Mouse (Mus musculus): ENCODE data around the gene Wbp1.

Wbp1 gene

DNA sequence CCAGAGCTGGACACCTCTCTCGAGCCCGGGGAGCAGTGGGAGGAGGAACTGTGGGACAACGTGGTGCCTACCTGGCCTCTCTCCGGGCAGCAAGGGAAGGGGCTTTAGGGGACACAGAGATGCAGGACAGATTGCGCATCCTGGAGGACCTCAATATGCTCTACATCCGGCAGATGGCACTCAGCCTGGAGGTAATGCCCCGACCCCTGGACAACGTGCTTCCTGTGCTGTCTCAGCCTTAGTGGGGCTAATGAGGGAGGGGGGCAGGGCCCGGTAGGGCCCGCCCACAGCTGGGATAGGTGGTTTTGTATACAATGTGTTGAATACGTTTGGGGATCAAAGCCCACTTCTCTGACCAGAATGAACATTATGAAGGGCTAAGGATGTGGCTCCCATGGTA is 16.7 kb upstream of the Wbp1 start:
- peak in 1 of 2 experiments; percentile 41 for DNase-seq

DNA sequence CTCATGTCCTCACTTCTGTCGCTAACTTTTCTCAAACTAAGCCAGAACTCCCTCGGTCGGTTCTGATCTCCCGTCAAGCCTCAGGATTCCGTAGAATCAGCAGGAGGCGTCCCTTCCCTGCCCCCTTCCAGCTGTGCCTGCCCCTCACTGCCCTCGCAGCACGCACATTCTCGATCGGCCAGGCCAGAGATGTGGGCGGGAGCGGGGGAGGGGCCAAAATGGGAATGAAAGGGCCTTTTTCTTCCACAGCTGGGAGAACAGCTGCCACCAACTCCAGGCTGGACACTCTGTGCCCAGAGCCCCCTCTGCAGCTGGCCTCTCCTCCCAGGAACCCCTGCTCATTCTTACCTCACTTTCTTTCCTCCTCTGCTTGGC is 16.2 kb upstream of the Wbp1 start:
- DNase-seq = peak in 1 of 2 experiments; percentile 35

DNA sequence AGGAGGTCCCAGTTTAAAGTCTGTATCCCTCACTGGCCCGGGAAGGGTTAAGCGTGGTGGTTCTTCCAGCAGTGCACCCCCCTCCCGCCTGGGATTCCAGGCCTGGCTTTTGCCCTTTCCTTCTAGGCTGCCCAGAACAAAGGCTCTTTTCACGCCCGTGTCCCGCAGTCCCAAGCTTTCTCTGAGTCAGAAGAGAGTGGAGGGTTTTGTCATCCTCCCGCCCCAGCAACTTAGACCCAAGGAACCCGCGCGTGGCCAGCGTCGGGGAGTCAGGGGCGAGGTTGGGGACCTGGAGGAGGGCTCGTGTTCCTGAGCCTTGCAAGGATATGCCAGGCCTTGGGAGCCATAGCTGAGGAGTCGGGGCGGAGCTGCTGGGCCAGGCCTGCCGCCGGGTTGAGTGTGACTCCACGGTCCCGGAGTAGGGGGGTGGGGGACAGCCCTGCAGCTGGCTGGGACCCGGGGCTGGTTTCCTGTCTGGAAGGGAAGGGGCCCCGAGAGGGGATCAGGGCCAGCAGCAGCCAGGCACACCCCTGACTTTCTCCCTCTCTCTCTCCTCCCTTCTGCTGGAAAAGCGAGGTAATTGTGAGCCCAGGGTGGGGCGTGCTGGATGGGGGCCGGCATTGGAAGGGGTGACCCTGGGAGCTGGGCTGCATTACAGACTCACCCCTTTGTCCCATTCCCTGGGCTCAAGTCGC is 15.7 kb upstream of the Wbp1 start:
- DNase-seq = peak; percentile 49 to 74

DNA sequence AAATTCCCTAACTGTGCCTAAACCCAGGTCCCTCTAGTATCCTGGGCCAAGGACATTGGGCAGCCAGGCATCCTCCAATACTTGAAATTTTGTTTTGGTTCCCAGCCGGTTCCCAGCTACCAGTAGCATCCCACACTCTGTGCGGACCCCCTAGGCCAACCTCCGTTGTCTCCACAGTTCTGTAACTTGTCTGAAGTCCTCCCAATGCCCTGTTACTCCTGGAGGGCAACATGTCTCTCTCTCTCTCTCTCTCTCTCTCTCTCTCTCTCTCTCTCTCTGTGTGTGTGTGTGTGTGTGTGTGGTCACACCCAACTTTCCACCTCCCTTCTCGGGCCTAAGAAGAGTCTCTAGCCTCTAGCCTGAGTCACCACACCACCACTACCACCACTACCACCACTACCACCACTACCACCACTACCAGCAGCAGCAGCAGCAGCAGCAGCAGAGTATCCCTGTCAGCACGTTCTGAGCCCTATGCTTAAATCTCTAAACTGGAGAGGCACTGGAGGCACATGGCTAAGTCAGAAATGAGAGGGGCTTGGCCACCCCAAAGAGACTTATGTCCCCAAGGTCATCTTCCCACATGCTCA is 15.0 kb upstream of the Wbp1 start:
- DNase-seq = no peak

DNA sequence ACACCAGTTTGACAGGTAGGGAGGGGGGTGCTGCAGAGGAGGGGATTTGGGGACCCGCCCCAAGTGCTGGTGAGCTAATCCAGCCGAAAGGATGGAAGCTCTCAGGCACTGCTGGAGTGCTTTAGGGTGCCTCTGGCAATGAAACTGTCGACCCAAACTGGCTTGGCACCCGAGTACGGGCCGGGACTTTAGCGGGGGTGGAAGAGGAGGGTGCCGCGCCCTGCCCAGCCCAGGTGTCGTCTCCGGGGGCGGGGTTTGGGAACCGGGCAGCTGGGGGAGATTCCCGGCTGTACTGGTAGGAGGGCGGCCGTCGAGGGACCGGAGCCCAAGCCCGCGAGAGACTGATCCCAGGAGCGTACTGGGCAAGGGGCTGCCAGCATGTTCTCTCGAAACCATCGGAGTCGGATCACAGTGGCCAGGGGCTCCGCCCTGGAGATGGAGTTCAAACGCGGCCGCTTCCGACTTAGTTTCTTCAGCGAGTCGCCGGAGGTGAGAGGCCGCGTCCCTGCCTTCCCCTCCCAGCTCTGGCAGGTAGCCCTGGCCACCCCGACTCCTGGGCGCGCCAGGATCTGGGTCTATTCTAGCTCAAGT is 14.3 kb upstream of the Wbp1 start:
- DNase-seq = peak in 1 of 2 experiments; percentile 26

DNA sequence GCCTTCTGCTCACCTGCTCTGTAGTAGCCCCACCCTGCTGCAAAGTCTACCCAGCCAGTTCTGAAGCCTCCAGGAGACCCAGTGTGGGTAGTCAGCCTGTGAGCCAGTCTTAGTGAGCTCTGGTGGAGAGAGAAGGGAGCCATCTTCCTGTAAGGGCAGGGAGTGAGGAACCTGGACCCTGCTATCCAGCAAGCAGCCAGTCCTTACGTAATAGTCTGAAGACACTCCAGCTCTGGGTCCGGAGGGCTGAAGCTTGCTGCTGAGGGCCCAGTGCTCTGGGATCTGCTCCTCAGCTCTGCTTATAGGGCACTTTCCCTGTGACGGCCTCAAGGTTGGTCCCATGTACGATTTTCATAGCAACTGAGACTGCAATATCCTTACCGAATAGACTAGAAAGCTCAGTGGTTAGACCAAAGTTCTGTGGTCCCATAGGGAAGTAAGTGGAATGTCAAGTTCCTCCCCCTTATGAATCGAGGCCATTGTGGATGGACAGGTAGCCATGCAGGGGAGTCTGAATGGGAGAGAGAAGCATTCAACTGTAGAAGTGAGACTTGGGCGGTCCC is 13.7 kb upstream of the Wbp1 start, which contains the start of gene Rtkn:
Rtkn (plus strand) TSS at position 513 of the 563 bp plus-strand sequence.
- no peak for DNase-seq

DNA sequence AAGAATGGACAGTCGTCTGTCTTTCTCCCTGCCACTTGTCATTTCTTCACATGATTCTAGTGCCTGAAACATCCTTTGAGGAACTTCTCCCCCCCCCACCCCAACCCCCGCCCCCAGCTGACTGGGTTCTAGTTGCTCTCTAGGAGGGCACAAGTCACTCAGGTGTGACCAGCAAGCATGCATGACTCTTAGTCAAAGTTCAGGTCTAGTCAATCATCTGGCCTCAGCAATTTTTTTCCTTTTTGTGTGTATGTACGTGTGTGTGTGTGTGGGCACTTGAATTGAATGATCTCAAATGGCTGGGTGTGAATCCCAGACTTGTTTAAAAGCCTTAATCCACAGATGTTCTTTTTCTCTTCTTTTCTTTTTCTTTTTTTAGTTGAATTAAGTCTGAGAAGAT is 12.9 kb upstream of the Wbp1 start:
- DNase-seq = no peak

DNA sequence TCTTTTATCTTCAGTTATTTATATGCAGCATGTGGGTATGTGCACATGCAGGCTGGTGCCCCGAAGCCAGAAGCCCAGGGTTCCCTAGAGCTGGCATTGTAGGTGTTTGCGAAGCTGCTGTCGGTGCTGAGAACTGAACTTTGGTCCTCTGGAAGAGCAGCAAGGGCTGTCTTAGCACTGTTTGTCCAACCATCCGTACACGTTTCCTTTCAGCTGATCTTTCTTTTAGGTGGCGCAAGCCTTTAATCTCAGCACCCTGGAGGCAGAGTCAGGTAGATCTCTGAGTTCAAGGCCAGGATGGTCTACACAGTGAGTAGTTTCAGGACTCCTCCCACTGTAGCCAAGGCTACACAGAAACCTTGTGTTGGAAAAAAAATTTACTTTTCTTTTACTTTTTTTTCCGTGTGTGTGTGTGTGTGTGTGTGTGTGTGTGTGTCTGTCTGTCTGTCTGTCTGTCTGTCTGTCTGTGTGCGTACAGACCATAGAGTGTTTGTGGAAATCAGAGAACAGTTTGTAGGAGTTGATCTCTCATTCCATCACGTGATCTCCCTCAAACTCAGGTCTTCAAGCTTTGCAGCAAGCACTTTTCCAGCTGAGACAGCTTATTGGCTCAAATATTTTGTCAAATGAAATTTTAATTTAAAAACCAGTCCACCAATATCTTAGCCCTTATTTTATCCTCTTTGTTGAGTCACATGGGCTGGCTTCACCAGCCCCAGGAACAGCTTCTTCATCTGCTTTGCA is 11.0 kb upstream of the Wbp1 start:
- DNase-seq = no peak

DNA sequence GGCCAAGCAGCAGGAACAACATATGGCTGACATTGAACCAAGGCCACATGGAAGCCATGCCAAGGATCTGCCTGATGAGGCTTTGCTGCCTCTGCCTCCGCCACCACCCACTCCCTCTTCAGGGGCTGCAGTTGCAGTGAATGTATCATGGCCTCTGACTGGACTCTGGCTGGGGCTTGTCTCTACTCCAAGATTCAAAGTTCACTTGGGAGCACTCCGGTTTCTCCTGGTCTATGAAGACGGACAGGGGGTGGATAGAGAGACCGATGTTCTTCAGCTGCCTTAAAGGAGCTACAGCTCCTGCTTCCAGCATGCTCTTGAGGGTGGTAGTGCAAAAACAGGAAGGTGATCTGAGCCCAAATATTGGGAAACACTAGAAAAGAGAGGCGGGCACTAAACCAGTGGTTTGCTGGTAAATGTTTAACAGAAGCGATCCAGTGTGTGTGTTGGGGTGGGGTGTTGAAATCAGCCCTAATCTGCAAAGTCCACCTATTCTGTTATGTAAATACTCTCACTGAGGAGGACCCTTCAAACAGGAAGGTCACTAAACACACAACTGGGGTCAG is 10.2 kb upstream of the Wbp1 start:
- DNase-seq = no peak

DNA sequence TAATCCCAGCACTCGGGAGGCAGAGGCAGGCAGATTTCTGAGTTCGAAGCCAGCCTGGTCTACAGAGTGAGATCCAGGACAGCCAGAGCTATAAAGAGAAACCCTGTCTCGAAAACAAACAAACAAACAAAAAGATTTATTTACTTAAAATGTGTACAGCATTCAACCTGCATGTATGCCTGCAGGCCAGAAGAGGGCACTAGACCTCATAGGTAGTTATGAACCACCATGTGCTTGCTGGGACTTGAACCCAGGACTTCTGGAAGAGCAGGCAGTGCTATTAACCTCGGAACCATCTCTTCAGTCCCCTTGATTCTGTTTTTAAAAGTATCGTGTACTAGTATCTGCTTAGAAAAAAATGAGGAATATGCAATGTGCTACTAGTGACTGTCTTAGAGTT is 6.1 kb upstream of the Wbp1 start:
- no peak for DNase-seq

DNA sequence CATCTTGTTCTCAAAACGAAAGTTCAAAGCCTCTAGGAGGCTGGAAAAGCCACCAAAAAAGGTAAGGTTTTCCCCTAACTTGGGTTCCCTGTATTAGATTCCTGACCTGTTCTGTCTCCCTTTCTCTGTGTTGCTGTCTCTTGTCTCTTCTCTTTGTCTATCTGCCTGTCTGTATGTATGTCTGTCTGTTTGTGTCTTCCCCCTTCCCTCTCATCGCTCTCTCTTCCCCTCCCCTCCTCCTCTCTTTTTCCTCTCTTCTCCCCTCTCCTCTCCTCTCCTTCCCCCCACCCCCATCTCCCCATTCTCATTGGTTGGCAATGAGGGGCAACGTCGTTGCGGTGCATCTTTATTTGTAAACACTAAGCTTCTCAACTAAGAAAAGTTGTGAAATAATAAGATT is 4.0 kb upstream of the Wbp1 start, which contains the start of gene Ino80b:
Ino80b (minus strand) TSS at position 101 of the 400 bp plus-strand sequence.
- DNase-seq = no peak

DNA sequence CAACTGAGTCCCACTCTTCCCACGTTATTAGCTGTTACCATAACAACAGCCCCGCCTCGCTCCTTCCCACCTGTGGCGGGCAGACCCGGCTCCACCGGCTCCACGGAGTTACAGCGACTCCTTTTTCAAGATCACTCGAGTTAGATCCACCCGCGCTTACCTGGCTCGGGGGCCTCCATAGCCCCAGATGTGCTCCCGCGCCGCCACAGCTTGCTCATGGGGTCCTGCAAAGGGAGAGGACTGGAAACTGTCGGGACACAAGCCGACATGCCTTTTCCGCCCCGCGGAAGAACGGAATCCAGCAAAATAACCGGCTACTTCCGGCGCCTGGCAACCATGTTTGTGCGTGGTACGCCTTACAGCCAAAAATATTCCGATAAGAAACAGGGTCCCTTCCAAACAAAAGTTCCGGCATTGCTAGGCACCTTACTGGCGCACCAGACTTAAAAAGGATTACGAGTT is 3.5 kb upstream of the Wbp1 start:
- DNase-seq = peak; percentile 88 to 89

DNA sequence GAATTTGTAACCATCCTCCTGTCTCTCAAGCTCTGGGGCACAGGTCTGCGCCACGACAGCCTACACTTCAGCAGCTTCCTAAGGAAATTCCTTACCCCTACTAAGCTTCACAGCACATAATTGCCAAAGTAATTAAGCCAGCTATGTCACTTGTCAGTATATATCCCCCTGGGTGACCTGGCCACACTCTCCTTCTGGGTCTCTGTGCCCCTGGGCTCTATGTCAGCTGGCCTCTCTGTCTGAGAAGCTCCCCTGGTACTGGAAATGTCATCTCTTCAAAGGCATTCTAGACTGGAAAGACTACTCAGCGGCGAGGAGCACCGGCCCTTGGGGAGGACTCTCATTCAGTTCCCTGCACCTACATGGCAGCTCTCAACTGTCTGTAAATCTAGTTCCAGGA is 1.6 kb upstream of the Wbp1 start:
- no peak for DNase-seq

DNA sequence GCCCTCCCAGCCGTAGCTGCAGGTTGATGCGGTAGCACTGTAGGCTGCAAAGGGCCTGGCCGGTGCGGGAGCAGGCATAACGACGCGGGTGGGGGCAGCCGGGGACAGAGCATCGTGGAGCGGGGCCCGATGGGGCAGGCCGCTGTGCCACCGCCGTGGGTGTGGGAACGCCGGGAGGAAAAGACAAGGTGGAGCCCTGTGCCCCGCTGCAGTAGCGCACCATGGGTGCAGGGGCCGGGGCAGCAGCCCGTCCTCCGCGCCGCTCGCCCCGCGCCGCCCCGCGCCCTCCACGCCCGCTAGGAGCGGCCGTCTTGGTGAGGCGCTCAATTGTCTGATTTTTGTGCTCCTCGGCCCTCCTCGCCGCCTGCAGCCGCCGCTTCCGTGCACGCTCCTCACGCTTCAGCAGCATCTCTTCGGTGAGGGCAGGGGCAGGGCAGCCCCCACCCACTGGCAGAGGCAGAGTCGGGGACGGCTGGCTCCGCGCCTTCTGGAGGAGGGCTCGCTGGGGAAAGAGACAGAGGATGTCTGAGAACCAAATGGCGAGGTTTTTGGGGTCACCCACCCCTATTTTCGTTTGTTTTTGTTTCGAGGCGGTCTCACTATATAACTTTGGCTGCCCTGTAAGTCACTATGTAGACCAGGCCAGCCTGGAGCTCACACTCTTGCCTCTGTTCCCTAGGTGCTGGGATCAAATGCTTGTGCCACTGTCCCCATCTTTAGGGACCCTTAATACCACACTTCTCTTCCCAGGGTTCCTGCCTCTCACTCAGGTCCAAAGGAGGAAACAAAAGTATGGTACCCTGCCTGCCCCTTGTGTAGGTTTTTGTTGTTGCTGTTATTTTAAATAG is 728 bp upstream of the Wbp1 start:
- DNase-seq = peak in 1 of 2 experiments; percentile 64

DNA sequence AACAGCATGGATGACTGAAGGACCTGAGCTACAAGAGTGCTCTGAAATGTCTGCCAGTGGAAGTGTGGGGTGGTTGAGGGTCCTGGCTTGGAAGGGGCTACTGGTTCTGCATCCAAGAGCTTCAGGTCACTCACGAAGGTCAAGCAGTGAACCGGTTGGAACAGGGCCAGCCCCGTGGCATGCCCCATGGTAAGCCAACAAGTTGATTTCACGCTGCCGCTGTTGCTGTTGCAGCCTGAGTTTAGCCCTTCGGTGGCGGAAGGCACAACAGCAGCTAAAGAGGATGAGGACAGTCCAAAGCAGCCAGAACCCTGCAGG is 1.7 kb downstream of the Wbp1 start:
- no peak for DNase-seq

DNA sequence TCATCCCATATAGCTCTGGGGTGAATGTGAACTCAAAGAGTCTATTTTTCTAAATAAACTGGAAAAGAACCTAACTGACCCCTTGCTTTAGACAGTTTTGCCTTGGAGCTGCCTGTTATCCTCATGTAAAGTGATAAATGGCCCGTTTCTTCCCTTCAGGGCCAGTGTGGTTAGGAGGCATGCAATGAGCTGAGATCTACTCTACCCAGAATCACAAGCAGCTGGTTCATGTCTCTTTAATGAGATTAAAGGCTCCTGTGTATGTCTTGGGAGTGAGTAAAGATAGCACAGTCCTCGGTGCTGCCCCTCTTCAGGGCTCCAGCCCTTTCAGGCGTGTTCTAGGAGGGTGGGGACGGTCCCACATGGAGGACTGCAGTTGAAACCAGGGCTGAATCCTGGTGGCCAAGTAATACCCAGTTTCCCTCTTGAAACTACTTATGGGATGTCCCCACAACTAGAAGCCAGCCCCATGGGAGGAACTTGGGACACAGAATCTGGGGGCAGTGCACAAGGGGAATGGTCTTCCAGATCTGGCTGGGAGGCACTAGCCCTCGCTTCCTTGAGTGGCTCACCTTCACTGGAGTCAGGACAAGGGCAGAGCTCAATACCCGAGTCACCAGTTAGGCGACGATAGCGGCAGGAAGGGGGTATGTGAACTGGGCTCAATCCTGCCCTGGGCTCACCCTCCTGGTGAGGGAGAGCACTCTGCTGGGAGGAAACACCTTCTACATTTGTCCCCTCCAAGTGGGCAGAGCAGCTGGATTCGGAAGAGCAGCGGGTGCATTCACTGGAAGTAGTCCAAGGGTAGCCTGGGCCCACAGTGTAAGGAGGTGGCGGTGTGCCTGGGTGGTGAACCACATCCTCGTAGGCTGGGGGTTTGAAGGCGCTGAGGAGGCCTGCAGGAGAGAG is 2.3 kb downstream of the Wbp1 start:
- DNase-seq = peak; percentile 29 to 43

DNA sequence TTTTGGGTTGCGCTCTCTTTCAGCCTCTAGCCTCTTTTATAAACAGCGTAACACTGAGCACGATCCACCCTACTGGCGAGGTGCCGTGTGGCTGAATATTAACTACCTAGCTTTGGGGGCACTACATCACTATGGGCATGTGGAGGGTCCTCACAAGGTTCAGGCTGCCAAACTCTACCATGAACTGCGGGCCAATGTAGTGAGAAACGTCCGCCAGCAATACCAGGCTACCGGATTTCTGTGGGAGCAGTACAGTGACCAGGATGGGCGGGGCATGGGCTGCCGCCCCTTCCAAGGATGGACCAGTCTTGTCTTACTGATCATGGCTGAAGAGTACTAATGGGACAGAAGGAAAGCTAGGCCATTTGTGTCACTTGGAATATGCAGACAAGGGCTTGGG is 3.0 kb downstream of the Wbp1 start:
- DNase-seq = no peak

DNA sequence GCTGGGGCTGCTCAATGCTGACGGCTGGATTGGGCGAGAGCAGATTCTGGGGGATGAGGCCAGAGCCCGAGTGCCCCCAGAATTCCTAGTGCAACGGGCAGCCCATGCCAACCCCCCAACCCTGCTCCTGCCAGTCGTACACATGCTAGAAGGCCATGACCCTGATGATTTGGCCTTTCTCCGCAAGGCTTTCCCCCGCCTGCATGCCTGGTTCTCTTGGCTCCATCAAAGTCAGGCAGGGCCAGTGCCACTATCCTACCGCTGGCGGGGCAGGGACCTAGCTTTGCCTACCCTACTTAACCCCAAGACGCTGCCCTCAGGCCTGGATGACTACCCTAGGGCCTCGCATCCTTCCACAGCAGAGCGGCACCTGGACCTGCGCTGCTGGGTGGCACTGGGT is 3.7 kb downstream of the Wbp1 start:
- no peak for DNase-seq

DNA sequence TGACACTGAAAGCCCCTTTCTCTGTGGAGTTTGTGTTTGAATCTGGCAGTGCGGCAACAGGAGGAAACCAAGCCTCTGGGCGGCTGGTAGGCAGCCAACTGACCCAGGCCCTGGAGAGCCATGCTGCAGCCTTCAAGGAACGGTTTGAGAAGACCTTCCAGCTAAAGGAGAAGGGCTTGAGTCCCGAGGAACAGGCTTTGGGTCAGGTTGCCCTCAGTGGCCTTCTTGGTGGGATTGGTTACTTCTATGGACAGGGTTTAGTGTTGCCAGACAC is 4.3 kb downstream of the Wbp1 start:
- DNase-seq = no peak

DNA sequence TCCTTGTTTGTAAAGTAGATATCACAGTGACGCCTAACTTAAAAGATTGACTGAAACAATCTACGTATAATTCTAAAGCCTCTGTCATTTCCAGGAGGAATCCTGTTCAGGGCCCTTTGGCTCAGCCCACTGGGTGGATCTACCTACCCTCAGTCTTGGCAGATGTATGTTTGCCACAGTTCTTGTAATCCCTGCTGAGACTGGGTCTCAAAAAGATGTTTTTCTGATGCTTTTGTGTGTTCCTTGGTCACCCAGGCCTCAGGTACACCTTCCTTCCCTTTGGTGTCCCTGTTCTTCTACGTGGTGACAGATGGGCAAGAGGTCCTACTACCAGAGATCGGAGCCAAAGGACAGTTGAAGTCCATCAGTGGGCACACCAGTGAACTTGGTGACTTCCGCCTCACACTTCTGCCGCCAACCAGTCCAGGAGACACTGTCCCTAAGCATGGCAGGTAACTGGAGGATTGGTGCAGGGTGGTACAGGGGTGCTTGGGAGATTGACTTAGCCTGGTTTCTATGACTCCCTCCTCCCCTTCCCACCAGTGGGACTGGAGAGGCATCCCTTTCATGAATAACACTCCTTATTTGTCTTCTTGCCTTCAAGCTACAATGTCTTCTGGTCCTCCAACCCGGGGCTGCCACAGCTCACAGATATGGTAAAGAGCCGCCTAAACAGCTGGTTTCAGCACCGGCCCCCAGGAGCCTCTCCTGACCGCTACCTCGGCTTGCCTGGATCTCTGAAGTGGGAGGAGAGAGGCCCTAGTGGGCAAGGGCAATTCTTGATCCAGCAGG is 4.8 kb downstream of the Wbp1 start:
- DNase-seq = no peak
